9 mouse cellular contexts compared by ENCODE assay signal in the genomic region with DNA sequence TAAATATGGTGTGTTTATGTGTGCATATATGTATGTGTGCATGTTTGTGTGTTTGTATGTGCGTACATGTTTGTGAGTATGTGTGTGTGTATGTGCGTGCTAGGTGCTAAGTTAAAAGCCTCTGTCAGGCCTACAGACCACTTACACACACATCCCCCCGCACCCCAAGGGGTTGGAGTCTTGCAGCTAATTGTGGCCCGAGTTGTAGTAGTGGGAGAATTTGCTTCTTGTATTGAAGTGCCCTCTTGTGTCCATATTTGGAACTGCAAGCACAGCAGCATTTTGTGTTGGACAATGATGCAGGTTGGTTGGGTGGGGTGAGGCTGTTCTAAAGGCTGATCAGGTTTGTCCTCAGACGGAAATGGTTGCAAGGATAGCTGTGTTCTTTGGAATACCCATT. TPM values are rescaled to one million over a fixed set of nuclear protein-coding genes. Genes with fewer than 3 reads are reported as not detected.
DNase-seq lines count a peak whose midpoint lies in the region; ATAC-seq and TF ChIP-seq lines count a peak whose summit lies in the region.
"Had no signal": no experiment of that assay in that cellular context is flagged by ENCODE, and none has a peak within 500 bp of the region (broad histone marks: within the 10 kb centered on the region; RNA-seq: fewer than 3 reads in every experiment).

No protein-coding gene starts in this region.

- peak; percentile 85 for DNase-seq in CD4-positive helper T cell, adult 2 months (ENCODE audit: low read depth, low spot score)
- DNase-seq in T-cell, adult 2 months (ENCODE audit: low spot score) = peak; percentile 76
- DNase-seq in cerebellum, postnatal 25 days = peak; percentile 67 to 82
- DNase-seq in gastrocnemius, postnatal 25 days = peak; percentile 34
- DNase-seq in kidney, postnatal 0 days (ENCODE audit: low spot score) = peak; percentile 86
- DNase-seq in retina, postnatal 1 day = peak; percentile 83
- DNase-seq in urinary bladder, postnatal 25 days (ENCODE audit: low spot score) = peak; percentile 67

- no peak overlapping the region for H3K4me2 ChIP-seq in kidney, postnatal 0 days (ENCODE audit: low read length)
- H3K4me2 ChIP-seq in liver, embryonic 12.5 days = no peak overlapping the region
- H3K4me2 ChIP-seq: hindbrain, embryonic 15.5 days had no signal

- H3K27ac ChIP-seq in kidney, postnatal 0 days = no peak overlapping the region
- H3K27ac ChIP-seq in liver, embryonic 12.5 days = no peak overlapping the region
- H3K27ac ChIP-seq: hindbrain, embryonic 15.5 days had no signal

- H3K9me3 ChIP-seq in kidney, postnatal 0 days (replicated peaks; ENCODE audit: low read length) = no peaks in the 10 kb centered on the region
- no peaks in the 10 kb centered on the region for H3K9me3 ChIP-seq in liver, embryonic 12.5 days (replicated peaks)
- H3K9me3 ChIP-seq: hindbrain, embryonic 15.5 days had no signal

- no peaks in the 10 kb centered on the region for H3K36me3 ChIP-seq in kidney, postnatal 0 days (ENCODE audit: insufficient read depth, low read length)
- no peaks in the 10 kb centered on the region for H3K36me3 ChIP-seq in liver, embryonic 12.5 days
- H3K36me3 ChIP-seq: hindbrain, embryonic 15.5 days had no signal

- H3K27me3 ChIP-seq in kidney, postnatal 0 days (ENCODE audit: insufficient read depth, low read length) = no peaks in the 10 kb centered on the region
- H3K27me3 ChIP-seq in liver, embryonic 12.5 days (replicated peaks) = no peaks in the 10 kb centered on the region
- H3K27me3 ChIP-seq: hindbrain, embryonic 15.5 days had no signal

- no peak overlapping the region for H3K4me3 ChIP-seq in kidney, postnatal 0 days (replicated peaks; ENCODE audit: low read depth, low read length)
- H3K4me3 ChIP-seq in liver, embryonic 12.5 days = no peak overlapping the region
- H3K4me3 ChIP-seq: hindbrain, embryonic 15.5 days had no signal

- peak; percentile 94 for TF ChIP-seq CTCF in kidney, postnatal 0 days (IDR thresholded peaks at IDR 0.05; ENCODE audit: low read depth)

- ATAC-seq in kidney, postnatal 0 days (replicated peaks; ENCODE audit: low FRiP score, low read depth) = peak; percentile 43; the same call in 1 of the 2 replicates
- ATAC-seq in liver, embryonic 12.5 days = peak; percentile 10; the same call in 1 of the 2 replicates

- H3K9ac ChIP-seq in kidney, postnatal 0 days (ENCODE audit: low read depth, low read length) = no peak overlapping the region
- H3K9ac ChIP-seq in liver, embryonic 12.5 days = no peak overlapping the region
- H3K9ac ChIP-seq: hindbrain, embryonic 15.5 days had no signal

- 35% methylated on average over 5 of the region's 5 CpGs for WGBS in kidney, postnatal 0 days
- WGBS in liver, embryonic 12.5 days (ENCODE audit: insufficient replicate concordance) = 31% methylated on average over 5 of the region's 5 CpGs

- no peaks in the 10 kb centered on the region for H3K4me1 ChIP-seq in kidney, postnatal 0 days (replicated peaks; ENCODE audit: insufficient read depth, low read length)
- no peaks in the 10 kb centered on the region for H3K4me1 ChIP-seq in liver, embryonic 12.5 days
- H3K4me1 ChIP-seq: hindbrain, embryonic 15.5 days had no signal

RNA-seq across cellular contexts. Expression of gene Ifi27l2b, which starts 35.7 kb away (rescaled TPM):
- total RNA-seq in gastrocnemius, postnatal 25 days (2021) = not detected
- polyA plus RNA-seq in kidney, postnatal 0 days (2015; fragmentation: Nextera tagmentation; extraction: Ambion mirVana) = not detected in 2 replicates
- polyA plus RNA-seq in liver, embryonic 12.5 days (2016; fragmentation: Nextera tagmentation; extraction: Ambion mirVana) = not detected in 2 replicates
- polyA plus RNA-seq: hindbrain, embryonic 15.5 days had no signal

RNA-seq across cellular contexts. Expression of gene Ppp4r4, which starts 39.3 kb away (rescaled TPM):
- under 1 TPM; 0.29 to 0.33 TPM for total RNA-seq in gastrocnemius, postnatal 25 days (2021)
- polyA plus RNA-seq in kidney, postnatal 0 days (2015; fragmentation: Nextera tagmentation; extraction: Ambion mirVana) = 1.6 and 1.8 TPM in 2 replicates
- polyA plus RNA-seq in liver, embryonic 12.5 days (2016; fragmentation: Nextera tagmentation; extraction: Ambion mirVana) = 1.8 and 2.3 TPM in 2 replicates

RNA-seq across cellular contexts. Expression of gene Ifi27l2a, which starts 49.3 kb away (rescaled TPM):
- 10 to 100 TPM in 1 of 2 experiments, 1 to 10 TPM in 1; 6.4 to 44.3 TPM for total RNA-seq in gastrocnemius, postnatal 25 days (2021)
- 126 and 205 TPM in 2 replicates for polyA plus RNA-seq in kidney, postnatal 0 days (2015; fragmentation: Nextera tagmentation; extraction: Ambion mirVana)
- polyA plus RNA-seq in liver, embryonic 12.5 days (2016; fragmentation: Nextera tagmentation; extraction: Ambion mirVana) = 1.4 and 1.6 TPM in 2 replicates

RNA-seq across cellular contexts. Expression of gene Ifi27, which starts 58.8 kb away (rescaled TPM):
- total RNA-seq in gastrocnemius, postnatal 25 days (2021) = 10 to 100 TPM; 62.8 to 80.9 TPM
- 34.1 and 37.5 TPM in 2 replicates for polyA plus RNA-seq in kidney, postnatal 0 days (2015; fragmentation: Nextera tagmentation; extraction: Ambion mirVana)
- polyA plus RNA-seq in liver, embryonic 12.5 days (2016; fragmentation: Nextera tagmentation; extraction: Ambion mirVana) = 9.8 and 11.6 TPM in 2 replicates

Comparison
In these comparisons a context has a peak if more than half of its experiments do, and no peak if none do; other contexts are left out.
1. DNase-seq: peak in every context shown above with its lines; median percentile 86 in kidney, postnatal 0 days; 85 in CD4-positive helper T cell, adult 2 months; 83 in retina, postnatal 1 day; 76 in T-cell, adult 2 months; 74 in cerebellum, postnatal 25 days; 67 in urinary bladder, postnatal 25 days; 34 in gastrocnemius, postnatal 25 days.
2. RNA of gene Ifi27l2a, which starts 49.3 kb away (polyA plus RNA-seq): 126 to 205 TPM in kidney, postnatal 0 days; 1.4 to 1.6 TPM in liver, embryonic 12.5 days; every median in the first group is over 10 times any median in the second.